ENCODE assay signal across 26 mouse cellular contexts in the genomic region with DNA sequence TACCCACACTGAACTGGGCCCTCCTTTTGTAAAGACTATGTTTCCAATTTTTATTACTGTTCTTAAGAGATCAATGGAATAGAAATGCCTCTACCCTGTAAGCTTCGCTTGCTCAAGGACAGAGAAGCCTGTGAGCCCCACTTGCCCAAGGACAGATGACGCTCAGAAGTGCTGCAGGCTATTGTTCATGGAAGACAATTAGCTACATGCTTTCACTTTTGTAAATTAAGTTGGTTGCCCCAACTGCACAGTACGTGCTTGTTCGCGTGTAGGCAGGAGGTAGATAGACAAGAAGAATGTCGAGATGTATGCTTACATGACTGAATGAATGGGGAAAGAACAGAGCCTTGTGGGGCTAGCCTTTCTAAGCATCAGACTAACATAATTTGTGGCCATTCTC.
"Had no signal": no experiment of that assay in that cellular context is flagged by ENCODE, and none has a peak within 500 bp of the region (broad histone marks: within the 10 kb centered on the region; RNA-seq: fewer than 3 reads in every experiment).

No protein-coding gene starts in this region.

- H3K27ac ChIP-seq: heart, embryonic 10.5 days; heart, embryonic 13.5 days; heart, embryonic 15.5 days; hindbrain, embryonic 13.5 days; hindbrain, embryonic 15.5 days; hindbrain, postnatal 0 days; kidney, embryonic 15.5 days; kidney, postnatal 0 days; limb, embryonic 13.5 days; limb, embryonic 15.5 days; liver, embryonic 12.5 days; liver, embryonic 14.5 days had no signal

- DNase-seq: gastrocnemius, postnatal 14 days; gastrocnemius, postnatal 36 days; heart, adult 18-20 months; heart, postnatal 14 days; heart, postnatal 36 days; kidney, adult 11 months; kidney, adult 2 months; kidney, adult 9 months; kidney, postnatal 14 days; kidney, postnatal 36 days; layer of hippocampus, adult 9-11 months; layer of hippocampus, postnatal 36 days; left cerebral cortex, postnatal 4 days had no signal

- H3K4me2 ChIP-seq: heart, embryonic 13.5 days; heart, embryonic 15.5 days; hindbrain, embryonic 13.5 days; hindbrain, embryonic 15.5 days; kidney, embryonic 15.5 days; limb, embryonic 13.5 days; limb, embryonic 15.5 days; liver, embryonic 12.5 days had no signal

- H3K4me3 ChIP-seq: heart, embryonic 10.5 days; heart, embryonic 13.5 days; heart, embryonic 15.5 days; hindbrain, embryonic 13.5 days; hindbrain, embryonic 15.5 days; kidney, embryonic 15.5 days; limb, embryonic 13.5 days; limb, embryonic 15.5 days; liver, embryonic 12.5 days had no signal

- H3K9me3 ChIP-seq: heart, embryonic 10.5 days; heart, embryonic 13.5 days; heart, embryonic 15.5 days; hindbrain, embryonic 13.5 days; hindbrain, embryonic 15.5 days; kidney, embryonic 15.5 days; limb, embryonic 13.5 days; limb, embryonic 15.5 days; liver, embryonic 12.5 days had no signal

- H3K36me3 ChIP-seq: heart, embryonic 10.5 days; heart, embryonic 13.5 days; heart, embryonic 15.5 days; hindbrain, embryonic 13.5 days; hindbrain, embryonic 15.5 days; kidney, embryonic 15.5 days; limb, embryonic 13.5 days; limb, embryonic 15.5 days; liver, embryonic 12.5 days had no signal

- H3K9ac ChIP-seq: heart, embryonic 13.5 days; heart, embryonic 15.5 days; hindbrain, embryonic 13.5 days; hindbrain, embryonic 15.5 days; kidney, embryonic 15.5 days; limb, embryonic 13.5 days; limb, embryonic 15.5 days; liver, embryonic 12.5 days; liver, embryonic 14.5 days had no signal

- ATAC-seq: hindbrain, postnatal 0 days; intestine, embryonic 16.5 days; liver, embryonic 12.5 days had no signal
